Mouse (Mus musculus) CH12.LX (cell line): ENCODE measurements at regions not wholly inside any gene's neighbourhood (a gene's known extent, or its start where the extent isn't known, plus 50 kb on each side); places are given as distances from the start of the nearest gene placed in this dataset.

Source experiments
- DNase-seq: peaks from one replicate; pipeline ENCODE4 v3.0.0-alpha.2; 2013; ENCODE audit errors: extremely low read depth
- H3K27ac ChIP-seq: 2 replicates; pipeline ENCODE4 v1.5.1; 2012; ENCODE audit warnings: low read depth, mild to moderate bottlenecking, control low read depth, moderate library complexity; ENCODE audit not compliant: insufficient read depth
- H3K27me3 ChIP-seq: replicated peaks from 2 replicates; pipeline ENCODE3; 2012; ENCODE audit warnings: inconsistent platforms
- H3K36me3 ChIP-seq, 2 experiments: replicated peaks in 1 of 2; 2 replicates each; pipeline versions ENCODE3 to v1.6.1; 2012; ENCODE audit warnings: inconsistent platforms in 1 of 2, low read length in 1 of 2, mild to moderate bottlenecking in 1 of 2, mixed read lengths in 1 of 2, moderate library complexity in 1 of 2; ENCODE audit not compliant: control insufficient read depth in 1 of 2, insufficient read depth in 1 of 2
- H3K4me1 ChIP-seq, 2 experiments: 2 replicates each; pipeline ENCODE4 v1.6.1; 2012; ENCODE audit warnings: inconsistent platforms in 1 of 2, moderate library complexity in 1 of 2; ENCODE audit not compliant: insufficient read depth in 2 of 2, control insufficient read depth in 1 of 2
- H3K4me2 ChIP-seq: 2 replicates; pipeline ENCODE4 v1.6.1; 2012; ENCODE audit warnings: low read depth, mild to moderate bottlenecking, control low read depth; ENCODE audit not compliant: poor library complexity, insufficient read depth, severe bottlenecking
- H3K4me3 ChIP-seq, 3 experiments: fragments of 150-350 bp in 1 of 3; sonication (generic) in 1 of 3; replicated peaks in 1 of 3; 2 replicates each; pipeline versions ENCODE3 to v1.5.1; 2011 to 2012; ENCODE audit warnings: low read depth in 2 of 3, low read length in 2 of 3, mild to moderate bottlenecking in 2 of 3, moderate library complexity in 2 of 3, control low read depth in 1 of 3, improper control_type of control experiment in 1 of 3, inconsistent platforms in 1 of 3, mixed read lengths in 1 of 3; ENCODE audit not compliant: poor library complexity in 1 of 3
- H3K79me2 ChIP-seq: replicated peaks from 2 replicates; pipeline ENCODE4 v1.6.1; 2012; ENCODE audit warnings: mild to moderate bottlenecking, moderate library complexity; ENCODE audit not compliant: control insufficient read depth, poor library complexity, insufficient read depth, severe bottlenecking; ENCODE audit errors: extremely low read depth
- H3K9ac ChIP-seq: 2 replicates; pipeline ENCODE4 v1.6.1; 2012; ENCODE audit warnings: low read depth, mild to moderate bottlenecking, control low read depth, moderate library complexity; ENCODE audit not compliant: insufficient read depth
- H3K9me3 ChIP-seq: replicated peaks from 2 replicates; pipeline ENCODE3; 2012; ENCODE audit warnings: low read length, inconsistent platforms, mixed read lengths
- CHD2 ChIP-seq: IDR thresholded peaks from 2 replicates; pipeline ENCODE4 v1.6.1; 2011; ENCODE audit warnings: low read length, improper control_type of control experiment
- CTCF ChIP-seq, 2 experiments: IDR thresholded peaks in 1 of 2; conservative IDR thresholded peaks in 1 of 2; 2 replicates each; pipeline ENCODE4 v1.5.1; 2011 to 2012; ENCODE audit warnings: low read depth in 2 of 2, low read length in 2 of 2, improper control_type of control experiment in 1 of 2, inconsistent platforms in 1 of 2, mild to moderate bottlenecking in 1 of 2, moderate library complexity in 1 of 2
- EP300 ChIP-seq: IDR thresholded peaks from 2 replicates; pipeline ENCODE4 v1.6.1; 2011; ENCODE audit warnings: low read length, improper control_type of control experiment
- HCFC1 ChIP-seq: IDR thresholded peaks from 2 replicates; pipeline ENCODE4 v1.6.1; 2012; ENCODE audit warnings: low read depth, mild to moderate bottlenecking, inconsistent platforms, low read length, improper control_type of control experiment
- MAX ChIP-seq: IDR thresholded peaks from 2 replicates; pipeline ENCODE4 v1.6.1; 2011; ENCODE audit warnings: low read length, improper control_type of control experiment
- MYC ChIP-seq: IDR thresholded peaks from 2 replicates; pipeline ENCODE4 v1.6.1; 2011; ENCODE audit warnings: low read depth, mild to moderate bottlenecking, improper control_type of control experiment, low read length
- PAX5 ChIP-seq: IDR thresholded peaks from 2 replicates; pipeline ENCODE4 v1.6.1; 2012; ENCODE audit warnings: low read length, inconsistent platforms, mixed read lengths
- UBTF ChIP-seq: IDR thresholded peaks from 2 replicates; pipeline ENCODE4 v1.6.1; 2012; ENCODE audit warnings: low read depth, mild to moderate bottlenecking, inconsistent platforms, low read length, improper control_type of control experiment, moderate library complexity
- USF1 ChIP-seq: IDR thresholded peaks from 2 replicates; pipeline ENCODE4 v1.6.1; 2014; ENCODE audit warnings: low read depth, mild to moderate bottlenecking, inconsistent platforms, low read length, improper control_type of control experiment
- dilution Hi-C: fragments of 300-500 bp; cut with MboI; formaldehyde crosslinking; loops from 2 replicates; pipeline ENCODE4 v1.14.3; 2020; ENCODE audit warnings: low sequenced_read_pairs; ENCODE audit not compliant: extremely low pct_unique_long_range_greater_than_20kb, extremely low pct_ligation_motif_present
- in situ Hi-C: fragments of 300-500 bp; cut with MboI; formaldehyde crosslinking; loops from 3 replicates; pipeline ENCODE4 v1.14.3; 2019; ENCODE audit warnings: low sequenced_read_pairs, low pct_ligation_motif_present, low pct_unique_long_range_greater_than_20kb, mixed read lengths

DNA sequence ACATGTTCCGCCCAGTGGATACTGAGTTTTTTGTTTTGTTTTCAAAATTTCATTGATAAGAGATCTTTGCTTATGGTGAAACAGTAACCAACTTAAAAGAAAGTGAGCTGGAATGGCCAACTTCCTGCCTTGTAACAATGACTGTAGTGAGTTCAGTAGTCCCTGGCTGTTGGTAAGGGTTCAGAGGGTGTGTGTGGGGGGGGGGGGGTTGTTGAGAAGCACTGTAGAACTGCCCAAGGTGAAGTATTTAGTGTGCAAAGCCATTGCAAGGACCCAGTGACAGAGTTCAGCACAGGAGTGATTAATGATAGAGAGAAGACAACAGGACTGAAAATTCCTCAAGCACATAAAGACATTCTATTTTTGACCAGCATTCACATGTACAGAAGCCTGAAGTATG, 477.7 kb upstream of the Zic4 start:
- in situ Hi-C loops = no loop called here
- DNase-seq = no peak
- H3K9me3 ChIP-seq = no peaks in the 10 kb centered on the region

GRCm38 (mm10) chr9:90887405-90887804, 474.8 kb upstream of the Zic4 start:
- H3K9me3 ChIP-seq = no peaks in the 10 kb centered on the region
- H3K36me3 ChIP-seq = no peaks in the 10 kb centered on the region
- H3K79me2 ChIP-seq = no peaks in the 10 kb centered on the region
- TF ChIP-seq PAX5 (no peak), CHD2 (no peak), MYC (no peak)
- H3K4me3 ChIP-seq = no peak overlapping the region
- DNase-seq = no peak
- dilution Hi-C loops = no loop called here
- in situ Hi-C loops = no loop called here
- no peaks in the 10 kb centered on the region for H3K27me3 ChIP-seq
- H3K4me1 ChIP-seq = no peaks in the 10 kb centered on the region
- no peak overlapping the region for H3K27ac ChIP-seq
- no peak overlapping the region for H3K4me2 ChIP-seq
- no peak overlapping the region for H3K9ac ChIP-seq

More for the DNA sequence above, 477.7 kb upstream of the Zic4 start:
- Histone ChIP-seq H3K27ac (no peak overlapping the region), H3K36me3 (no peaks in the 10 kb centered on the region), H3K79me2 (no peaks in the 10 kb centered on the region), H3K4me2 (no peak overlapping the region), H3K4me1 (no peaks in the 10 kb centered on the region), H3K4me3 (no peak overlapping the region), H3K9ac (no peak overlapping the region)
- dilution Hi-C loops = no loop called here
- TF ChIP-seq HCFC1 (no peak), EP300 (no peak), UBTF (no peak)
- TF ChIP-seq, all 38 proteins: peak for 0
- no peaks in the 10 kb centered on the region for H3K27me3 ChIP-seq

DNA sequence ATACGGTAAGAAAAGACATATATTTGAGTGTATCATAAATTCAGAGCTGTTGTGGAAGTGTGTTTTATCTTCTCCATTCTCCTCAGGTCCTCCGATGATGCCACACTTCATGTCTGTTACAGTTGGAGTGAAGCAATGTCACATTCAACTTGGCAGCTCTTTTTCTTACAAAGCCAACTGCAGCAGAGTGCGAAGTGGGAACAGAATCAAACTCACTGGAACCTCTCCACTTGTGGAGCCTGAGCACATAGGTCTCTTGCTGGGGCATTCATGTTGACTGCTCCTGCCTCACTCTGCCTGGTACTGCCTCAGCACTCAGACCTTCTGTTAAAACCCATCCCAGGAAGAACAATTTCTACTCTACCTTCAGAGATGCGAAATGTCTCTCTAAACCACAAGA, 471.4 kb upstream of the Zic4 start:
- Histone ChIP-seq H3K9me3 (no peaks in the 10 kb centered on the region), H3K4me1 (no peaks in the 10 kb centered on the region), H3K36me3 (no peaks in the 10 kb centered on the region), H3K79me2 (no peaks in the 10 kb centered on the region), H3K27me3 (no peaks in the 10 kb centered on the region), H3K27ac (no peak overlapping the region), H3K4me3 (no peak overlapping the region), H3K4me2 (no peak overlapping the region), H3K9ac (no peak overlapping the region)
- no peak for TF ChIP-seq CHD2
- no peak for TF ChIP-seq MAX
- no peak for TF ChIP-seq USF1
- TF ChIP-seq UBTF = no peak
- no peak for TF ChIP-seq CTCF (conservative IDR thresholded peaks at IDR 0.05 in 1 of 2, IDR thresholded peaks at IDR 0.05 in 1 of 2; ENCODE audit: low read depth in 2 of 2, low read length in 2 of 2)
- dilution Hi-C loops (no loop called here), in situ Hi-C loops (no loop called here)
- DNase-seq = no peak
